Mouse (Mus musculus) mature B cell (primary cell): Measurements from ENCODE around the gene Nosip.
"Not testable (repeated sequence)": the region's sequence is repeated elsewhere in the genome, so short reads cannot be mapped to it uniquely, and the experiment has no call there.

Experiments
- in situ Hi-C: fragments of 300-500 bp; cut with MboI; formaldehyde crosslinking; loops from 2 replicates; pipeline ENCODE4 v1.14.3; 2019

Gene Nosip

GRCm38 (mm10) chr7:45112529-45112928 is 50.3 kb downstream of the Nosip start:
- in situ Hi-C loops, result no loop called here

- in situ Hi-C loops, result no loop called here
Measured at GRCm38 (mm10) chr7:45113476-45113875, 51.2 kb downstream of the Nosip start.

DNA sequence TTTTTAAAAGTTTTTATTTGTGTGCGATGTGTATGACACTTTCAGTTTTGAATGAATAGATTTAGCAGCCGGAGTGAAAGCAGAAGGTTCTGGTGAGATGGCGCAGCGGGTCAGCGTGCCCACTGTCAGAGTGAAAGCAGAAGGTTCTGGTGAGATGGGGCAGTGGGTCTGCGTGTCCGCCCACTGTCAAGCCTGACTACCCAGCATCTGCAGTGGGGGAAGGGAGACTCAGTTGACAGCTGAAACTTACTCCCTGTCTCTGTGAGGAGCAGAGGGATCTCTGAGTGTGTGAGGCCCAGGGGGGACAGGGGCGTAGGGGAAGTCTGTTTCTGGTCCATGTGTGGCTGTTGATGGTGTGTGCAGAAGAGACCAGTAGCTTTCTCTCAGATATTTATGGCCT is 55.3 kb downstream of the Nosip start:
- in situ Hi-C loops, result no loop called here

- in situ Hi-C loops, result no loop called here
Measured at GRCm38 (mm10) chr7:45118336-45118735, 56.1 kb downstream of the Nosip start.

DNA sequence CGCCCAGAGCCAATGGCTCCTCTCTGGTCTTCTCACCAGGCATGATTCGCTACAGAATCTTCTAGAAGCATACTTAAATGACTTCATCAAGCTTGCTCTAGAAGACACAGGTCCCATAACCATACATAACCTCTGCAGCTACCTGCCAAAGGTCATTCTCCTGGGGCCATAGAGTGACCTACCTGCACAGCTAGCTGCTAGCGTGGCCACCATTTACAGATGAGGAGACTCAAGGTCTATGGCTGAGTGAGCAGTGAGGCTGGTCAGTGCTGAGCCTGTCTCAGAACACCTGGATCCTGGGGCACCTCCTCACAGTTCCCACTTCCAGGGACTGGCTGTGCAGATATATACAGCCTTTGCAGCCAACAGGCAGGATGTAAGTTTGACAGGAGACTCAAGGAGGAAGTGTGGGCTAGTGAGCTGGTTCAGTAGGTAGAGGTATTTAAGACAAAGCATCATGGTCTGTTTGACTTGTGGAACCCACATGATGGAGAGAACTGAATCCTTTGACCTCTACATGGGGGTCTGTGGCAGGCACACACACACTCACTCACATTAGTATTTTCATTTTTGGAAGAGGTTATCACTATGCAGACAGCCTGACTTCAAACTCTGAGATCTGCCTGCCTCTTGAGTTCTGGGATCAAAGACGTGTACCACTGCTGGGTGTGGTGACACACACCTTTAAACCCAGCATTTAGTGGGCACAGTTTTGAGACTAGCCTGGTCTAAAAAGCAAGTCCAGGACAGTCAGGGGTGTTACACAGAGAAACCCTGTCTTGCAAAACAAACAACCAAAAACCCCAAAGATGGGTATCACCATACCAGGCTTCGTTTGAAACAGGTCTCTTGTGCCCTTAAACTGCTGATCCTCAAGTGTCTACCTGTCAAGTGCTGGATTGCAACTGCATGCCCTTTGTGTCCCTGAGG is 57.8 kb downstream of the Nosip start:
- in situ Hi-C loops, result no loop called here

GRCm38 (mm10) chr7:45121404-45121803 is 59.2 kb downstream of the Nosip start:
- in situ Hi-C loops, result no loop called here

GRCm38 (mm10) chr7:45121966-45122365 is 59.7 kb downstream of the Nosip start:
- in situ Hi-C loops, result no loop called here

DNA sequence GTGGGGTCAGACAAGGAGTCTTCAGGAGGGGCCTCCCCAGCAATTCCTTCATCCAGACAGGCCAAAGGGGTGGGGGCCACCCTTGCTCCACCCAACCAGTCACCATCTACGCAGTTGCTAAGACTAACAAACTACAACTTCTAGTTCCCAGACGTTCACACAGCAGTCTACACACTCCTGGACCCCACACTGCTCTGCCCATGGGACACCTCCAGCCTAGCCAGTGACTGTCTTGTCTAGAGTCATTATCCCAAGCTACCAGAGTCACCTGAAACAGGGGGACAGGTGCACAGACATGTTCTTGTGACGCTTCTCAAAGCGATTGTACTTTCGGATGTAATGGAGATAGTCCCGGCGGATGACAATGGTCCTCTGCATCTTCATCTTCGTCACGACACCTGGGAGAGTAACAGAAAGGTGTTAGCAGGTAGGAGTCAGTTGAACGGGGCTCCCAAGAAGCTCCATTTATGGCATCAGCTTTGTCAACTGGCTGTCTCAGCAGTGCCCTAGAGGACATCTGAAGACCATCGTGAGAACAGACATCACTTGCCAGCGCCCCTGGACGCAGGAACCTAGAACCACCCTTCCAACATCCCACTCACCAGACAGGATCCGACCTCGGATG is 60.4 kb downstream of the Nosip start:
- in situ Hi-C loops, result no loop called here

DNA sequence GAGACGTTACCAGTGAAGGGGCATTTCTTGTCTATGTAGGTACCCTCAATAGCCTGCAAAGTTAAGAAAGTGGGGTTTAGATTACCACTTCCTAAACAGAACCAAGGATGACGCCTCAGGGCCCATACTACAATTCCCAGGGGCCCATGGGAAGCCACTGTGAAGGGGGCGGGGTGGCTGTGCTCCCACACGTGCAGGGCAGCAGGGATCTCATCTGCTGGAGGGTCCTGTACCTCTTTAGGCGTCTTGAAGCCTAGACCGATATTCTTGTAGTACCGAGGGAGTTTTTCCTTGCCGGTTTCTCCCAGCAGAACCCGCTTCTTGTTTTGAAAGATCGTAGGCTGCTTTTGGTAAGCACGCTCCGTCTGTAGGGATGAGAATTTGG is 60.9 kb downstream of the Nosip start:
- in situ Hi-C loops, result no loop called here

GRCm38 (mm10) chr7:45124224-45125143 is 62.3 kb downstream of the Nosip start, which contains the start of gene Rps11:
Rps11 (minus strand) TSS chr7:45124439.
- in situ Hi-C loops, result no loop called here

DNA sequence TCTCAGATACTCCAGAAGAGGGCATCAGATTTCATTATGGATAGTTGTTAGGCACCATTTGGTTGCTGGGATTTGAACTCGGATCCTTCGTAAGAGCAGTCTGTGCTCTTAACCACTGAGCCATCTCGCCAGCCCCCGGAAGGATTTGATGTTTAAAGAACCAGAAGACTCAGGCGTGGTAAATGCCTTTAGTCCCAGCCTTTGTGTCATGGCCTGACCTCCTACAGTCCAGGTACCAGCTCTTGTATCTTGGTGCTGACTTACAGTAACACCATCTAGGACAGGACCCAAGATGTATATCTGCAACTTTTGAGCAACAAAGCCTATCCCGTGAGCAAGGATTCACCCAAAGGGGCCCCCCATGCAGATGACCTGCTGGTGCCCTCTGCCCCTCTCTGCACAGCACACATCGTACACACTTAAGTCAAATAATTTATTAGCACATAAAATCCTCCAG is 62.9 kb downstream of the Nosip start:
- in situ Hi-C loops, result no loop called here

DNA sequence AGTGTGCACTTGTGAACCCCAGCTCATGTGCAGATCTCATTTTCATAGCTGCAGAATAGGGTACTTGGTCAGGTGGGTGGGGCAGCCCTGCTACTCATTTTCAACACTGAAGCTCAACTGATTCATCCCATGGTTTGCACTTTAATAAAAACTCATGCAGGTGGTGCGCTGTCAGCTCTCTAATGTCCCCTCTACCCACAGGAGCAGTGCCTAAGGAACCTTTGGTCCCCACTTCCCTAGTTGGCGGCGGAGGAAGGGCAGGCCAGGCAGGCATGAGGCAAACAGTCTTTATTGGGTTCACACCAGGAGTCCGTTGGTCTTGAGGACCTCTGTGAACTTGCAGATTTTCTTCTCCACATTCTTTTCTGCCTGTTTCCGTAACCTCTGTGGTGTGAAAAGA is 63.4 kb downstream of the Nosip start:
- in situ Hi-C loops, result not testable (repeated sequence)

DNA sequence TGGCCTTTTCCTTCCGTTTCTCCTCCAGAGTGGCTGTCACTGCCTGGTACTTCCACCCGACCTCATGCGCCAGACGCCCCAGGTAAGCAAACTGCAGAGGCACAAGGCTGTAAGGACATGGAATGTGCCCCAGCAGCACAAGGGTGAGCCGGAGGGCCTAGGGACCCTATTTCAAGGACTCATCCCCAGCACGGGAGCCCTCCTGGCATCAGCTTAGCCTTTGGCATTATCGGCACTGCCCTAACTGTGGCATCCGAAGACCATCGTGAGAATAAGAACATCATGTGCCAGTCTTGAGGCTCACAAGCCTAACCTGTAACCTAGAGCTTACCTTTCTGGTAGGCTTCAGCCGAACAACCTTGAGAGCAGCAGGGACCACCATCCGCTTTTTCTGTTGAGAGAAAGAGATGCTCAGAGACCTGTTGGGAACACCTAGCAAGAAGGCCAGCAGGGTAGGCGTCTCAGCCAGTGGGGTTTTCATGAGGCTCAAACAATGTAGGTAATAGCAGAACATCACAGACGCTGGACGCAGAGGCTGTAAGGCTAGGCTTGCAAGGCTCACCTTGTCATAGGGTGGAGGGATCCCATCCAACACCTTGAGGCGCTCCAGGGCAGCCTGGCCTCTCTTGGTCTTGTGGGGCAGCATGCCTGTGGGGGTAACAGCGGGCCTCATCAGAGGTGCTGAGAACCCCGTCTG is 64.1 kb downstream of the Nosip start:
- in situ Hi-C loops, result no loop called here

GRCm38 (mm10) chr7:45126844-45127699 is 64.8 kb downstream of the Nosip start:
- in situ Hi-C loops, result no loop called here
